Mouse (Mus musculus): ENCODE measurements around the gene Rgs13. TPM values are rescaled to one million over a fixed set of nuclear protein-coding genes. Genes with fewer than 3 reads are reported as not detected.

The Rgs13 gene
- 1.8 and 3.3 TPM in 2 replicates for polyA plus RNA-seq (2015; fragmentation: Nextera tagmentation; extraction: Ambion mirVana)

GRCm38 (mm10) chr1:144177166-144177565 is at the start of gene Rgs13:
Rgs13 (minus strand) TSS chr1:144177372.

Other genes starting within 250 kb of the Rgs13 start
- gene Rgs2, start 173.2 kb downstream of the Rgs13 start, polyA plus RNA-seq (2015; fragmentation: Nextera tagmentation; extraction: Ambion mirVana), result 58.8 and 100 TPM in 2 replicates
- gene Rgs1, start 71.9 kb upstream of the Rgs13 start, polyA plus RNA-seq (2015; fragmentation: Nextera tagmentation; extraction: Ambion mirVana), result 0.55 and 0.82 TPM in 2 replicates

Data from skeletal muscle tissue, postnatal 0 days (tissue).